ENCODE assay signal across 8 mouse cellular contexts in genomic region chr9:78482386-78482785, GRCm38 (mm10). TPM values are rescaled to one million over a fixed set of nuclear protein-coding genes. Genes with fewer than 3 reads are reported as not detected.
DNase-seq lines count a peak whose midpoint lies in the region; ATAC-seq and TF ChIP-seq lines count a peak whose summit lies in the region.

No protein-coding gene starts in this region.

- peak overlapping the region; percentile 97 for H3K27ac ChIP-seq in kidney, postnatal 0 days
- peak overlapping the region; percentile 98 for H3K27ac ChIP-seq in embryonic fibroblast, embryonic 13.5 days (ENCODE audit: insufficient read depth, low read length)
- H3K27ac ChIP-seq in limb, embryonic 13.5 days = peak overlapping the region; percentile 99
- peak overlapping the region; percentile 99 for H3K27ac ChIP-seq in neural tube, embryonic 14.5 days (ENCODE audit: low read depth, low read length)

- 11% methylated on average over 3 of the region's 3 CpGs for WGBS in kidney, postnatal 0 days
- WGBS in limb, embryonic 13.5 days = 9% methylated on average over 3 of the region's 3 CpGs
- 11% methylated on average over 3 of the region's 3 CpGs for WGBS in neural tube, embryonic 14.5 days

- peak overlapping the region; percentile 56 for H3K4me2 ChIP-seq in kidney, postnatal 0 days (ENCODE audit: low read length)
- H3K4me2 ChIP-seq in limb, embryonic 13.5 days (replicated peaks) = peak overlapping the region; percentile 62
- peak overlapping the region; percentile 53 for H3K4me2 ChIP-seq in neural tube, embryonic 14.5 days (ENCODE audit: low read depth, low read length)

- no peak for DNase-seq in kidney, postnatal 0 days (ENCODE audit: low spot score)
- no peak for DNase-seq in kidney, adult 18-20 months
- DNase-seq in frontal cortex, postnatal 14 days (ENCODE audit: low spot score in 2 of 2) = no peak
- DNase-seq in cerebellum, postnatal 36 days = no peak
- no peak for DNase-seq in adrenal gland, postnatal 36 days

- H3K9me3 ChIP-seq in kidney, postnatal 0 days (replicated peaks; ENCODE audit: low read length) = no peaks in the 10 kb centered on the region
- H3K9me3 ChIP-seq in limb, embryonic 13.5 days = no peaks in the 10 kb centered on the region
- H3K9me3 ChIP-seq in neural tube, embryonic 14.5 days (ENCODE audit: control insufficient read depth, low read length) = no peaks in the 10 kb centered on the region

- H3K4me1 ChIP-seq in kidney, postnatal 0 days (replicated peaks; ENCODE audit: insufficient read depth, low read length) = peaks cover 8% of the 10 kb centered on the region
- H3K4me1 ChIP-seq in embryonic fibroblast, embryonic 13.5 days (ENCODE audit: control insufficient read depth, insufficient read depth, low read length) = no peaks in the 10 kb centered on the region
- H3K4me1 ChIP-seq in limb, embryonic 13.5 days = peaks cover 26% of the 10 kb centered on the region
- peaks cover 13% of the 10 kb centered on the region for H3K4me1 ChIP-seq in neural tube, embryonic 14.5 days (ENCODE audit: control insufficient read depth, insufficient read depth, low read length)

- TF ChIP-seq POLR2A in embryonic fibroblast, embryonic 13.5 days (IDR thresholded peaks at IDR 0.05; ENCODE audit: low read depth, low read length) = peak; percentile 46; the same call in 1 of the 2 replicates

- H3K9ac ChIP-seq in kidney, postnatal 0 days (ENCODE audit: low read depth, low read length) = peak overlapping the region; percentile 73; the same call in 1 of the 2 replicates
- peak overlapping the region; percentile 85 for H3K9ac ChIP-seq in limb, embryonic 13.5 days
- peak overlapping the region; percentile 92 for H3K9ac ChIP-seq in neural tube, embryonic 14.5 days (replicated peaks; ENCODE audit: low read depth, low read length)

- H3K36me3 ChIP-seq in kidney, postnatal 0 days (ENCODE audit: insufficient read depth, low read length) = peaks cover 17% of the 10 kb centered on the region
- peaks cover 29% of the 10 kb centered on the region for H3K36me3 ChIP-seq in limb, embryonic 13.5 days
- H3K36me3 ChIP-seq in neural tube, embryonic 14.5 days (ENCODE audit: control insufficient read depth, insufficient read depth, low read length) = peaks cover 13% of the 10 kb centered on the region; the same call in 1 of the 2 replicates

- no peaks in the 10 kb centered on the region for H3K27me3 ChIP-seq in kidney, postnatal 0 days (ENCODE audit: insufficient read depth, low read length)
- H3K27me3 ChIP-seq in limb, embryonic 13.5 days = no peaks in the 10 kb centered on the region
- no peaks in the 10 kb centered on the region for H3K27me3 ChIP-seq in neural tube, embryonic 14.5 days (ENCODE audit: control insufficient read depth, insufficient read depth, low read length)

- TF ChIP-seq CTCF in kidney, postnatal 0 days (IDR thresholded peaks at IDR 0.05; ENCODE audit: low read depth) = no peak
- TF ChIP-seq CTCF in embryonic fibroblast, embryonic 13.5 days (IDR thresholded peaks at IDR 0.05; ENCODE audit: borderline replicate concordance, insufficient read depth, low read length) = no peak

- H3K4me3 ChIP-seq in kidney, postnatal 0 days (replicated peaks; ENCODE audit: low read depth, low read length) = peak overlapping the region; percentile 50
- H3K4me3 ChIP-seq in embryonic fibroblast, embryonic 13.5 days (ENCODE audit: insufficient read depth, low read length) = peak overlapping the region; percentile 65
- peak overlapping the region; percentile 97 for H3K4me3 ChIP-seq in limb, embryonic 13.5 days
- peak overlapping the region; percentile 51 for H3K4me3 ChIP-seq in neural tube, embryonic 14.5 days (ENCODE audit: low read depth, low read length)

- ATAC-seq in kidney, postnatal 0 days (replicated peaks; ENCODE audit: low FRiP score, low read depth) = no peak
- no peak for ATAC-seq in limb, embryonic 13.5 days (ENCODE audit: low FRiP score, low read depth)
- no peak for ATAC-seq in neural tube, embryonic 14.5 days (ENCODE audit: low read depth)

RNA-seq across cellular contexts. Expression of gene Eef1a1, which starts 6.6 kb away (rescaled TPM):
- polyA plus RNA-seq in kidney, postnatal 0 days (2015; fragmentation: Nextera tagmentation; extraction: Ambion mirVana) = 4,583 and 4,728 TPM in 2 replicates
- polyA plus RNA-seq in embryonic fibroblast, embryonic 13.5 days (2011; ENCODE audit: insufficient read length, low read depth, missing spikeins) = 16,028 and 17,695 TPM in 2 replicates
- polyA plus RNA-seq in limb, embryonic 13.5 days (2015; fragmentation: Nextera tagmentation; extraction: Ambion mirVana) = 5,052 and 5,054 TPM in 2 replicates
- polyA plus RNA-seq in neural tube, embryonic 14.5 days (2014; fragmentation: Nextera tagmentation; extraction: Ambion mirVana) = 3,427 and 3,855 TPM in 2 replicates
- 1,000 to 10,000 TPM; 6,718 to 6,967 TPM for total RNA-seq in adrenal gland, postnatal 36 days (2021)

RNA-seq across cellular contexts. Expression of gene Gm17324, which starts 33.8 kb away (rescaled TPM):
- 0.70 and 0.99 TPM in 2 replicates for polyA plus RNA-seq in kidney, postnatal 0 days (2015; fragmentation: Nextera tagmentation; extraction: Ambion mirVana)
- polyA plus RNA-seq in embryonic fibroblast, embryonic 13.5 days (2011; ENCODE audit: insufficient read length, low read depth, missing spikeins) = not detected in 2 replicates
- polyA plus RNA-seq in limb, embryonic 13.5 days (2015; fragmentation: Nextera tagmentation; extraction: Ambion mirVana) = 0.27 and 0.28 TPM in 2 replicates
- 2.1 and 2.4 TPM in 2 replicates for polyA plus RNA-seq in neural tube, embryonic 14.5 days (2014; fragmentation: Nextera tagmentation; extraction: Ambion mirVana)
- under 1 TPM in 1 of 2 experiments, not detected in 1; 0.30 TPM for total RNA-seq in adrenal gland, postnatal 36 days (2021)

RNA-seq across cellular contexts. Expression of gene Mto1, which starts 34.4 kb away (rescaled TPM):
- polyA plus RNA-seq in kidney, postnatal 0 days (2015; fragmentation: Nextera tagmentation; extraction: Ambion mirVana) = 20.8 and 24.4 TPM in 2 replicates
- 14.5 and 15.4 TPM in 2 replicates for polyA plus RNA-seq in embryonic fibroblast, embryonic 13.5 days (2011; ENCODE audit: insufficient read length, low read depth, missing spikeins)
- 21.1 and 23.6 TPM in 2 replicates for polyA plus RNA-seq in limb, embryonic 13.5 days (2015; fragmentation: Nextera tagmentation; extraction: Ambion mirVana)
- 32.0 and 34.6 TPM in 2 replicates for polyA plus RNA-seq in neural tube, embryonic 14.5 days (2014; fragmentation: Nextera tagmentation; extraction: Ambion mirVana)
- total RNA-seq in adrenal gland, postnatal 36 days (2021) = 10 to 100 TPM; 29.4 to 30.8 TPM

RNA-seq across cellular contexts. Expression of gene Cgas, which starts 39.3 kb away (rescaled TPM):
- polyA plus RNA-seq in kidney, postnatal 0 days (2015; fragmentation: Nextera tagmentation; extraction: Ambion mirVana) = 1.4 and 1.8 TPM in 2 replicates
- 5.1 and 5.8 TPM in 2 replicates for polyA plus RNA-seq in embryonic fibroblast, embryonic 13.5 days (2011; ENCODE audit: insufficient read length, low read depth, missing spikeins)
- polyA plus RNA-seq in limb, embryonic 13.5 days (2015; fragmentation: Nextera tagmentation; extraction: Ambion mirVana) = 2.5 and 2.6 TPM in 2 replicates
- polyA plus RNA-seq in neural tube, embryonic 14.5 days (2014; fragmentation: Nextera tagmentation; extraction: Ambion mirVana) = 0.60 and 0.70 TPM in 2 replicates
- 1 to 10 TPM in 1 of 2 experiments, under 1 TPM in 1; 0.69 to 1.4 TPM for total RNA-seq in adrenal gland, postnatal 36 days (2021)
